Mouse (Mus musculus) limb, embryonic 14.5 days (tissue): ENCODE results near the gene Mfn1. TPM values are rescaled to one million over a fixed set of nuclear protein-coding genes. Genes with fewer than 3 reads are reported as not detected.
A peak's percentile ranks its signal among the peaks of the same experiment; 100 is the strongest.

Experiments used
- ATAC-seq: fragments of 200-750 bp; cut with Nextera tagmentation; 2 replicates; pipeline ENCODE4 v1.8.0; 2017; ENCODE audit warnings: low read depth, moderate number of reproducible peaks, moderate TSS enrichment; ENCODE audit not compliant: low FRiP score
- DNase-seq: peaks from one replicate; pipeline ENCODE4 v3.0.0-alpha.2; 2015; ENCODE audit warnings: low spot score
- H3K27ac ChIP-seq: fragments of 300-500 bp; sonication (generic); replicated peaks from 2 replicates; pipeline ENCODE4 v1.5.1; 2014; ENCODE audit warnings: low read depth, mild to moderate bottlenecking, low read length, moderate library complexity, mixed read lengths
- H3K27me3 ChIP-seq: fragments of 300-500 bp; sonication (generic); 2 replicates; pipeline ENCODE4 v1.6.1; 2014; ENCODE audit warnings: low read length, mixed read lengths; ENCODE audit not compliant: control insufficient read depth, insufficient read depth
- H3K36me3 ChIP-seq: fragments of 300-500 bp; sonication (generic); 2 replicates; pipeline ENCODE4 v1.6.1; 2014; ENCODE audit warnings: mild to moderate bottlenecking, low read length, moderate library complexity, mixed read lengths; ENCODE audit not compliant: control insufficient read depth, insufficient read depth
- H3K4me1 ChIP-seq: fragments of 300-500 bp; sonication (generic); 2 replicates; pipeline ENCODE4 v1.6.1; 2014; ENCODE audit warnings: antibody characterized with exemption, low read length, mixed read lengths; ENCODE audit not compliant: control insufficient read depth, insufficient read depth
- H3K4me2 ChIP-seq: fragments of 300-500 bp; sonication (generic); replicated peaks from 2 replicates; pipeline ENCODE4 v1.6.1; 2014; ENCODE audit warnings: low read depth, mild to moderate bottlenecking, low read length, moderate library complexity; ENCODE audit not compliant: severe bottlenecking
- H3K4me3 ChIP-seq: fragments of 300-500 bp; sonication (generic); replicated peaks from 2 replicates; pipeline ENCODE4 v1.5.1; 2014; ENCODE audit warnings: low read length
- H3K9ac ChIP-seq: fragments of 300-500 bp; sonication (generic); 2 replicates; pipeline ENCODE4 v1.6.1; 2014; ENCODE audit warnings: mild to moderate bottlenecking, low read depth, low read length, moderate library complexity; ENCODE audit not compliant: severe bottlenecking
- H3K9me3 ChIP-seq: fragments of 300-500 bp; sonication (generic); 2 replicates; pipeline ENCODE4 v1.6.1; 2016; ENCODE audit warnings: low read length; ENCODE audit not compliant: control insufficient read depth
- POLR2A ChIP-seq: fragments of 200-500 bp; IDR thresholded peaks from 2 replicates; pipeline ENCODE4 v1.8.0; 2012; ENCODE audit warnings: inconsistent platforms, mild to moderate bottlenecking, moderate library complexity, borderline replicate concordance; ENCODE audit not compliant: insufficient read depth, insufficient read length; ENCODE audit errors: extremely low read depth
- WGBS: fragments of 180-500 bp; shearing (Covaris S2); extraction: QIAGEN DNeasy Blood & Tissue Kit; methylation state at CpG from one replicate; pipeline ENCODE4 v1.1.7; 2014; 5-methylcytosine and 5-hydroxymethylcytosine counted together
- polyA plus RNA-seq, 2 experiments: library from polyadenylated mRNA; depleted of rRNA in 1 of 2; stranded (reverse) in 1 of 2; unstranded in 1 of 2; fragments of >200 nt; fragmentation: Nextera tagmentation in 1 of 2; extraction: Ambion mirVana in 1 of 2; gene quantifications; 2 replicates each; pipeline versions ENCODE4 v1.2.1 to v1.2.3; 2012 to 2014

Mfn1 gene
- polyA plus RNA-seq, 2 experiments: 22.9 to 31.5 TPM

- Histone ChIP-seq H3K27ac (peak overlapping the region; percentile 74), H3K4me1 (peaks cover 4% of the 10 kb centered on the region), H3K4me3 (peak overlapping the region; percentile 65), H3K27me3 (no peaks in the 10 kb centered on the region), H3K9me3 (no peaks in the 10 kb centered on the region), H3K9ac (peak overlapping the region; percentile 77), H3K4me2 (peak overlapping the region; percentile 50), H3K36me3 (no peaks in the 10 kb centered on the region)
- WGBS: 23% methylated on average over 16 of the region's 16 CpGs
- no peak; the same call in 1 of the 2 replicates for ATAC-seq
- TF ChIP-seq POLR2A: no peak
- no peak for DNase-seq
Observed at GRCm38 (mm10) chr3:32617053-32617642, 87.9 kb downstream of the Mfn1 start.

GRCm38 (mm10) chr3:32621658-32622057 is 92.4 kb downstream of the Mfn1 start:
- ATAC-seq (no peak), DNase-seq (no peak)
- Histone ChIP-seq H3K4me1 (peaks cover 4% of the 10 kb centered on the region), H3K27me3 (no peaks in the 10 kb centered on the region), H3K9me3 (no peaks in the 10 kb centered on the region), H3K36me3 (no peaks in the 10 kb centered on the region), H3K4me2 (no peak overlapping the region), H3K9ac (no peak overlapping the region), H3K27ac (no peak overlapping the region), H3K4me3 (no peak overlapping the region)
- TF ChIP-seq POLR2A: no peak
- WGBS: 83% methylated on average over 1 of the region's 1 CpGs

- no peak for DNase-seq
- H3K27me3 ChIP-seq: no peaks in the 10 kb centered on the region
- H3K4me2 ChIP-seq: no peak overlapping the region
- WGBS: 90% methylated on average over 3 of the region's 3 CpGs
- H3K27ac ChIP-seq: no peak overlapping the region
- H3K4me3 ChIP-seq: no peak overlapping the region
- no peak for ATAC-seq
- H3K9ac ChIP-seq: no peak overlapping the region
- TF ChIP-seq POLR2A: no peak
- H3K9me3 ChIP-seq: no peaks in the 10 kb centered on the region
- no peaks in the 10 kb centered on the region for H3K36me3 ChIP-seq
- peaks cover 2% of the 10 kb centered on the region for H3K4me1 ChIP-seq
Observed at GRCm38 (mm10) chr3:32622106-32622505, 92.8 kb downstream of the Mfn1 start.

GRCm38 (mm10) chr3:32628141-32628540 is 98.9 kb downstream of the Mfn1 start:
- no peak for ATAC-seq
- Histone ChIP-seq H3K27ac (no peak overlapping the region), H3K27me3 (no peaks in the 10 kb centered on the region), H3K4me3 (no peak overlapping the region), H3K4me1 (no peaks in the 10 kb centered on the region), H3K9ac (no peak overlapping the region), H3K36me3 (no peaks in the 10 kb centered on the region), H3K4me2 (no peak overlapping the region), H3K9me3 (no peaks in the 10 kb centered on the region)
- TF ChIP-seq POLR2A: no peak
- no peak for DNase-seq
- WGBS: 75% methylated on average over 7 of the region's 7 CpGs

Other genes starting within 250 kb of the Mfn1 start
- gene Zmat3, start 163.5 kb upstream of the Mfn1 start, polyA plus RNA-seq (2012; rRNA removed): 12.6 and 15.1 TPM in 2 replicates
- 7.1 and 7.7 TPM in 2 replicates for gene Zmat3, start 163.5 kb upstream of the Mfn1 start, polyA plus RNA-seq (2014; fragmentation: Nextera tagmentation; extraction: Ambion mirVana)
- 17.1 and 20.7 TPM in 2 replicates for gene Pik3ca, start 131.8 kb upstream of the Mfn1 start, polyA plus RNA-seq (2012; rRNA removed)
- 17.0 and 21.8 TPM in 2 replicates for gene Pik3ca, start 131.8 kb upstream of the Mfn1 start, polyA plus RNA-seq (2014; fragmentation: Nextera tagmentation; extraction: Ambion mirVana)
- not detected in 2 replicates for gene Kcnmb3, start 37.2 kb upstream of the Mfn1 start, polyA plus RNA-seq (2012; rRNA removed)
- not detected in 2 replicates for gene Kcnmb3, start 37.2 kb upstream of the Mfn1 start, polyA plus RNA-seq (2014; fragmentation: Nextera tagmentation; extraction: Ambion mirVana)
- gene Zfp639, start 19.2 kb upstream of the Mfn1 start, polyA plus RNA-seq (2012; rRNA removed): 61.5 and 66.4 TPM in 2 replicates
- gene Zfp639, start 19.2 kb upstream of the Mfn1 start, polyA plus RNA-seq (2014; fragmentation: Nextera tagmentation; extraction: Ambion mirVana): 47.4 and 48.1 TPM in 2 replicates
- 70.3 and 97.8 TPM in 2 replicates for gene Gnb4, start 87.1 kb downstream of the Mfn1 start, polyA plus RNA-seq (2012; rRNA removed)
- gene Gnb4, start 87.1 kb downstream of the Mfn1 start, polyA plus RNA-seq (2014; fragmentation: Nextera tagmentation; extraction: Ambion mirVana): 78.0 and 84.9 TPM in 2 replicates
- 62.4 and 67.9 TPM in 2 replicates for gene Actl6a, start 176.8 kb downstream of the Mfn1 start, polyA plus RNA-seq (2012; rRNA removed)
- gene Actl6a, start 176.8 kb downstream of the Mfn1 start, polyA plus RNA-seq (2014; fragmentation: Nextera tagmentation; extraction: Ambion mirVana): 124 and 135 TPM in 2 replicates
- 229 and 243 TPM in 2 replicates for gene Ndufb5, start 207.5 kb downstream of the Mfn1 start, polyA plus RNA-seq (2012; rRNA removed)
- gene Ndufb5, start 207.5 kb downstream of the Mfn1 start, polyA plus RNA-seq (2014; fragmentation: Nextera tagmentation; extraction: Ambion mirVana): 326 and 330 TPM in 2 replicates
- 7.8 and 15.4 TPM in 2 replicates for gene Mrpl47, start 208.1 kb downstream of the Mfn1 start, polyA plus RNA-seq (2012; rRNA removed)
- 31.3 and 33.2 TPM in 2 replicates for gene Mrpl47, start 208.1 kb downstream of the Mfn1 start, polyA plus RNA-seq (2014; fragmentation: Nextera tagmentation; extraction: Ambion mirVana)